Mouse (Mus musculus) liver, adult 2 months (tissue): Measurements from ENCODE around the gene Tnfsf12. TPM values are rescaled to one million over a fixed set of nuclear protein-coding genes. Genes with fewer than 3 reads are reported as not detected.

Experiments
- DNase-seq: peaks from one replicate; pipeline ENCODE4 v3.0.0-alpha.2; 2011; ENCODE audit warnings: low read depth, low spot score; ENCODE audit errors: extremely low read depth
- H3K27ac ChIP-seq: fragments of 200-500 bp; replicated peaks from 2 replicates; pipeline ENCODE4 v1.5.1; 2012; ENCODE audit warnings: low read depth, mild to moderate bottlenecking, control low read depth, inconsistent platforms, low read length; ENCODE audit not compliant: insufficient read depth
- H3K27me3 ChIP-seq: fragments of 200-500 bp; 2 replicates; pipeline ENCODE4 v1.6.1; 2012; ENCODE audit warnings: mild to moderate bottlenecking, moderate library complexity, low read length, inconsistent platforms; ENCODE audit not compliant: control insufficient read depth, insufficient read depth
- H3K36me3 ChIP-seq: fragments of 200-500 bp; 2 replicates; pipeline ENCODE4 v1.6.1; 2012; ENCODE audit warnings: low read length, inconsistent platforms; ENCODE audit not compliant: control insufficient read depth, insufficient read depth
- H3K4me1 ChIP-seq: fragments of 200-500 bp; 2 replicates; pipeline ENCODE4 v1.6.1; 2011; ENCODE audit warnings: low read length; ENCODE audit not compliant: control insufficient read depth, insufficient read depth
- H3K4me3 ChIP-seq: fragments of 200-500 bp; 2 replicates; pipeline ENCODE4 v1.5.1; 2011; ENCODE audit warnings: low read depth, mild to moderate bottlenecking, control low read depth, low read length, moderate library complexity; ENCODE audit not compliant: insufficient read depth
- H3K79me2 ChIP-seq: fragments of 200-500 bp; 2 replicates; pipeline ENCODE4 v1.6.1; 2012; ENCODE audit warnings: inconsistent platforms, mild to moderate bottlenecking, low read length, moderate library complexity; ENCODE audit not compliant: control insufficient read depth, insufficient read depth
- H3K9ac ChIP-seq: fragments of 200-500 bp; 2 replicates; pipeline ENCODE4 v1.6.1; 2012; ENCODE audit warnings: low read depth, mild to moderate bottlenecking, control low read depth, inconsistent platforms, low read length
- CTCF ChIP-seq: fragments of 200-500 bp; IDR thresholded peaks from 2 replicates; pipeline ENCODE4 v1.5.1; 2011; ENCODE audit warnings: low read depth, low read length, control low read depth
- POLR2A ChIP-seq: fragments of 200-500 bp; IDR thresholded peaks from 2 replicates; pipeline ENCODE4 v1.6.1; 2011; ENCODE audit warnings: low read length, control low read depth; ENCODE audit not compliant: insufficient read depth; ENCODE audit errors: extremely low read depth
- WGBS: fragments of 180-500 bp; shearing (Covaris S2); methylation state at CpG from one replicate; pipeline ENCODE4 v1.1.7; 2018; 5-methylcytosine and 5-hydroxymethylcytosine counted together
- polyA plus RNA-seq: library from polyadenylated mRNA; depleted of rRNA; stranded (reverse); fragments of >200 nt; gene quantifications from 2 replicates; pipeline ENCODE4 v1.2.3, GENCODE M21; 2012
- total RNA-seq: library from RNA; depleted of rRNA; stranded (reverse); fragments of >200 nt; gene quantifications from 2 replicates; pipeline ENCODE4 v1.2.3, GENCODE M21; 2014

The Tnfsf12 gene
- total and polyA plus RNA-seq, 2 experiments = 2.6 to 18.0 TPM

GRCm38 (mm10) chr11:69662967-69663671 is 32.5 kb downstream of the Tnfsf12 start:
- peak; percentile 44 for DNase-seq
- Histone ChIP-seq H3K36me3 (peaks cover 10% of the 10 kb centered on the region; the same call in 1 of the 2 replicates), H3K9ac (peak overlapping the region; percentile 28), H3K4me3 (peak overlapping the region; percentile 65), H3K4me1 (peaks cover 9% of the 10 kb centered on the region), H3K27ac (peak overlapping the region; percentile 70), H3K79me2 (no peaks in the 10 kb centered on the region; the same call in 1 of the 2 replicates), H3K27me3 (no peaks in the 10 kb centered on the region)
- TF ChIP-seq CTCF = no peak
- 65% methylated on average over 13 of the region's 13 CpGs for WGBS

GRCm38 (mm10) chr11:69662213-69662966 is 33.3 kb downstream of the Tnfsf12 start, which contains the start of gene Mpdu1:
Gene Mpdu1 (minus strand): TSS chr11:69662642.
- no peaks in the 10 kb centered on the region; the same call in 1 of the 2 replicates for H3K79me2 ChIP-seq
- H3K27me3 ChIP-seq = no peaks in the 10 kb centered on the region
- WGBS = under 1% methylated on average over 48 of the region's 48 CpGs
- peak within 1 kb of the TSS; percentile 65 for H3K4me3 ChIP-seq
- peaks cover 9% of the 10 kb centered on the region for H3K4me1 ChIP-seq
- H3K27ac ChIP-seq = peak within 1 kb of the TSS; percentile 87
- TF ChIP-seq POLR2A (peak; percentile 82; the same call in 1 of the 2 replicates), CTCF (peak; percentile 53)
- peak; percentile 83 for DNase-seq
- peak within 1 kb of the TSS; percentile 79 for H3K9ac ChIP-seq
- H3K36me3 ChIP-seq = peaks cover 3% of the 10 kb centered on the region; the same call in 1 of the 2 replicates

GRCm38 (mm10) chr11:69661221-69661881 is 34.3 kb downstream of the Tnfsf12 start:
- 20% methylated on average over 3 of the region's 3 CpGs for WGBS
- H3K4me3 ChIP-seq = peak overlapping the region; percentile 65
- TF ChIP-seq CTCF (no peak), POLR2A (no peak)
- H3K4me1 ChIP-seq = peaks cover 9% of the 10 kb centered on the region
- no peaks in the 10 kb centered on the region for H3K36me3 ChIP-seq
- peak overlapping the region; percentile 79; the same call in 1 of the 2 replicates for H3K9ac ChIP-seq
- H3K27me3 ChIP-seq = no peaks in the 10 kb centered on the region
- DNase-seq = peak; percentile 72
- H3K27ac ChIP-seq = peak overlapping the region; percentile 87
- no peaks in the 10 kb centered on the region; the same call in 1 of the 2 replicates for H3K79me2 ChIP-seq

- Histone ChIP-seq H3K27ac (no peak overlapping the region), H3K36me3 (peaks cover 3% of the 10 kb centered on the region; the same call in 1 of the 2 replicates)
These were observed 38.2 kb downstream of the Tnfsf12 start for GRCm38 (mm10) chr11:69657462-69657881.

GRCm38 (mm10) chr11:69656617-69657461 is 38.8 kb downstream of the Tnfsf12 start:
- no peaks in the 10 kb centered on the region; the same call in 1 of the 2 replicates for H3K79me2 ChIP-seq
- H3K36me3 ChIP-seq = peaks cover 8% of the 10 kb centered on the region; the same call in 1 of the 2 replicates
- no peak overlapping the region for H3K9ac ChIP-seq
- no peaks in the 10 kb centered on the region for H3K27me3 ChIP-seq
- 81% methylated on average over 10 of the region's 10 CpGs for WGBS
- no peak for DNase-seq
- H3K4me3 ChIP-seq = no peak overlapping the region
- peaks cover 5% of the 10 kb centered on the region for H3K4me1 ChIP-seq
- no peak overlapping the region for H3K27ac ChIP-seq
- TF ChIP-seq CTCF (peak; percentile 67), POLR2A (no peak)

More at GRCm38 (mm10) chr11:69657462-69657881, 38.2 kb downstream of the Tnfsf12 start:
- no peaks in the 10 kb centered on the region; the same call in 1 of the 2 replicates for H3K79me2 ChIP-seq
- H3K4me3 ChIP-seq = no peak overlapping the region
- H3K4me1 ChIP-seq = peaks cover 5% of the 10 kb centered on the region
- no peaks in the 10 kb centered on the region for H3K27me3 ChIP-seq
- no peak for DNase-seq
- 86% methylated on average over 15 of the region's 15 CpGs for WGBS
- H3K9ac ChIP-seq = no peak overlapping the region
- TF ChIP-seq POLR2A = no peak
- peak; percentile 9; the same call in 1 of the 2 replicates for TF ChIP-seq CTCF
